ENCODE assay signal across 8 mouse cellular contexts in genomic region chr6:34549017-34549416, GRCm38 (mm10). TPM values are rescaled to one million over a fixed set of nuclear protein-coding genes. Genes with fewer than 3 reads are reported as not detected.
DNase-seq lines count a peak whose midpoint lies in the region; ATAC-seq and TF ChIP-seq lines count a peak whose summit lies in the region.

No protein-coding gene starts in this region.

- no peaks in the 10 kb centered on the region for H3K4me1 ChIP-seq in heart, postnatal 0 days (ENCODE audit: control insufficient read depth, insufficient read depth)

- H3K4me3 ChIP-seq in heart, postnatal 0 days (ENCODE audit: low read depth, low read length) = no peak overlapping the region

- H3K9me3 ChIP-seq in heart, postnatal 0 days (replicated peaks; ENCODE audit: control insufficient read depth, low read length) = peaks cover 5% of the 10 kb centered on the region

- ATAC-seq in heart, postnatal 0 days (ENCODE audit: insufficient read depth, low read depth) = no peak
- no peak for ATAC-seq in granulocyte monocyte progenitor cell, adult 5-6 weeks (replicated peaks; ENCODE audit: poor library complexity, severe bottlenecking)

- WGBS in heart, postnatal 0 days = 39% methylated on average over 2 of the region's 2 CpGs

- no peak for TF ChIP-seq EP300 in heart, postnatal 0 days (IDR thresholded peaks at IDR 0.05; ENCODE audit: low read depth)

- no peaks in the 10 kb centered on the region for H3K36me3 ChIP-seq in heart, postnatal 0 days (replicated peaks; ENCODE audit: control insufficient read depth, insufficient read depth, low read length)

- H3K27me3 ChIP-seq in heart, postnatal 0 days (ENCODE audit: control insufficient read depth, insufficient read depth, low read length) = no peaks in the 10 kb centered on the region

- no peak overlapping the region for H3K4me2 ChIP-seq in heart, postnatal 0 days (ENCODE audit: low read depth, low read length)

- peak; percentile 81 for TF ChIP-seq CTCF in heart, postnatal 0 days (IDR thresholded peaks at IDR 0.05; ENCODE audit: low read depth)

- DNase-seq in left cerebral cortex, adult 18-20 months (ENCODE audit: low spot score in 2 of 2) = peak; percentile 20 to 33
- DNase-seq in left cerebral cortex, adult 11 months (ENCODE audit: low spot score) = no peak
- DNase-seq in MN1 (ENCODE audit: low spot score) = peak; percentile 26
- DNase-seq in cerebellum, adult 18-20 months = peak; percentile 68 to 71
- no peak for DNase-seq in heart, postnatal 0 days (ENCODE audit: low spot score)
- peak; percentile 41 to 52 for DNase-seq in lung, adult 18-20 months
- DNase-seq in spleen, adult 12 weeks (ENCODE audit: low spot score) = peak; percentile 28

- H3K27ac ChIP-seq in heart, postnatal 0 days (ENCODE audit: low read depth) = no peak overlapping the region

- no peak overlapping the region for H3K9ac ChIP-seq in heart, postnatal 0 days (replicated peaks; ENCODE audit: low read depth, low read length)

RNA-seq across cellular contexts. Expression of gene Cald1, which starts 49.3 kb away (rescaled TPM):
- 10 to 100 TPM; 22.1 to 24.6 TPM for total RNA-seq in left cerebral cortex, adult 18-20 months (2021)
- 29.2 and 56.6 TPM in 2 replicates for total RNA-seq in heart, postnatal 0 days (2014; rRNA removed; ENCODE audit: low replicate concordance)
- 105 and 106 TPM in 2 replicates for polyA plus RNA-seq in heart, postnatal 0 days (2015; fragmentation: Nextera tagmentation; extraction: Ambion mirVana)
- not detected in 2 replicates for total RNA-seq in granulocyte monocyte progenitor cell, adult 5-6 weeks (2014; fragmentation: Nextera tagmentation)
- 0.39 and 0.77 TPM in 2 replicates for total RNA-seq in granulocyte monocyte progenitor cell, adult 5-6 weeks (2017)

Comparison
In these comparisons a context has a peak if more than half of its experiments do, and no peak if none do; other contexts are left out.
1. DNase-seq: peak in left cerebral cortex, adult 18-20 months (2 of 2), MN1 (single experiment), cerebellum, adult 18-20 months (2 of 2), lung, adult 18-20 months (2 of 2) and spleen, adult 12 weeks (single experiment); none in left cerebral cortex, adult 11 months (single experiment) and heart, postnatal 0 days (single experiment).
2. RNA of gene Cald1, which starts 49.3 kb away (total RNA-seq): 29.2 to 56.6 TPM in heart, postnatal 0 days and 22.1 to 24.6 TPM in left cerebral cortex, adult 18-20 months; 0.39 to 0.77 TPM in granulocyte monocyte progenitor cell, adult 5-6 weeks; every median in the first group is over 10 times any median in the second.